Mouse (Mus musculus) cerebellum, postnatal 25 days (tissue): Measurements from ENCODE around the gene Ndufa6.

ENCODE experiments used
- DNase-seq, 2 experiments: peaks; one replicate each; pipeline ENCODE4 v3.0.0; 2021; ENCODE audit warnings: mixed read lengths in 2 of 2

The Ndufa6 gene

GRCm38 (mm10) chr15:82340414-82341035 lies 13.6 kb downstream of the Ndufa6 start:
- no peak for DNase-seq

GRCm38 (mm10) chr15:82339634-82340254 lies 14.4 kb downstream of the Ndufa6 start:
- no peak for DNase-seq

- peak in 1 of 2 experiments; percentile 36 for DNase-seq
Observed at GRCm38 (mm10) chr15:82339150-82339549, 15.0 kb downstream of the Ndufa6 start.

- peak; percentile 97 to 98 for DNase-seq
Observed at GRCm38 (mm10) chr15:82338593-82339112, 15.5 kb downstream of the Ndufa6 start, which contains the start of the genes Naga, Pheta2 and Smdt1. Gene Naga (minus strand): TSS chr15:82338925. Gene Pheta2 (plus strand): TSS chr15:82338942. Gene Smdt1 (plus strand): TSS chr15:82338959.

GRCm38 (mm10) chr15:82337875-82338274 lies 16.2 kb downstream of the Ndufa6 start:
- no peak for DNase-seq

- no peak for DNase-seq
Observed at GRCm38 (mm10) chr15:82336629-82337028, 17.5 kb downstream of the Ndufa6 start.

GRCm38 (mm10) chr15:82335194-82335593 lies 18.9 kb downstream of the Ndufa6 start:
- DNase-seq, result peak; percentile 54 to 69

- no peak for DNase-seq
Observed at GRCm38 (mm10) chr15:82325382-82325781, 28.7 kb downstream of the Ndufa6 start.

GRCm38 (mm10) chr15:82322195-82322594 lies 31.9 kb downstream of the Ndufa6 start:
- no peak for DNase-seq

- peak in 1 of 2 experiments; percentile 48 for DNase-seq
Observed at GRCm38 (mm10) chr15:82319613-82320012, 34.5 kb downstream of the Ndufa6 start.

GRCm38 (mm10) chr15:82317839-82318238 lies 36.3 kb downstream of the Ndufa6 start:
- no peak for DNase-seq

- DNase-seq, result no peak
Observed at GRCm38 (mm10) chr15:82308416-82308815, 45.7 kb downstream of the Ndufa6 start.

- DNase-seq, result no peak
Observed at GRCm38 (mm10) chr15:82307107-82307506, 47.0 kb downstream of the Ndufa6 start.
